Mouse (Mus musculus) C2C12 (cell line): ENCODE measurements around the gene Myef2.

Source experiments
- CEBPB ChIP-seq: IDR thresholded peaks from one replicate; pipeline ENCODE4 v1.6.1; 2011; ENCODE audit warnings: low read depth, mild to moderate bottlenecking, control low read depth, moderate library complexity
- CTCF ChIP-seq: IDR thresholded peaks from one replicate; pipeline ENCODE4 v1.5.1; 2011; ENCODE audit not compliant: control insufficient read depth, insufficient read depth, insufficient read length
- FOSL1 ChIP-seq: IDR thresholded peaks from one replicate; pipeline ENCODE4 v1.8.0; 2011; ENCODE audit warnings: mild to moderate bottlenecking, low read length; ENCODE audit not compliant: poor library complexity, insufficient read depth, severe bottlenecking
- MAX ChIP-seq: IDR thresholded peaks from one replicate; pipeline ENCODE4 v1.6.1; 2011; ENCODE audit warnings: mild to moderate bottlenecking, control low read depth
- USF1 ChIP-seq: IDR thresholded peaks from one replicate; pipeline ENCODE4 v1.6.1; 2011; ENCODE audit warnings: low read depth, mild to moderate bottlenecking, control low read depth, moderate library complexity

GRCm38 (mm10) chr2:125135903-125136811 lies 12.7 kb upstream of the Myef2 start, which contains the start of gene Ctxn2:
- TF ChIP-seq CTCF (no peak), FOSL1 (no peak), USF1 (no peak), MAX (peak; percentile 68), CEBPB (no peak)
